Comparison of ENCODE assay signal across 8 mouse cellular contexts in the genomic region with DNA sequence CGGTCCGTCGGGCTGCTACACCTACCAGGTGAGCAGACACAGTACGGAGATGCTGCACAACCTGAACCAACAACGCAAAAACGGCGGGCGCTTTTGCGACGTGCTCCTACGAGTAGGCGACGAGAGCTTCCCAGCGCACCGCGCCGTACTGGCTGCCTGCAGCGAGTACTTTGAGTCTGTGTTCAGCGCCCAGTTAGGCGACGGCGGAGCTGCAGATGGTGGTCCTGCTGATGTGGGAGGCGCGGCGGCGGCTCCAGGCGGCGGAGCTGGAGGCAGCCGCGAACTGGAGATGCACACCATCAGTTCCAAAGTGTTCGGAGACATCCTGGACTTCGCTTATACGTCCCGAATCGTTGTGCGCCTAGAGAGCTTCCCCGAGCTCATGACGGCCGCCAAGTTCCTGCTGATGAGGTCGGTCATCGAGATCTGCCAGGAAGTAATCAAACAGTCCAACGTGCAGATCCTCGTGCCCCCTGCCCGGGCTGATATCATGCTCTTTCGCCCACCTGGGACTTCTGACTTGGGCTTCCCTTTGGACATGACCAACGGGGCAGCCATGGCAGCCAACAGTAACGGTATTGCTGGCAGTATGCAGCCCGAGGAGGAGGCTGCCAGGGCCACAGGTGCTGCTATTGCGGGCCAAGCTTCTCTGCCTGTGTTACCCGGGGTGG. TPM values are rescaled to one million over a fixed set of nuclear protein-coding genes. Genes with fewer than 3 reads are reported as not detected.
DNase-seq lines count a peak whose midpoint lies in the region; ATAC-seq and TF ChIP-seq lines count a peak whose summit lies in the region.

No protein-coding gene starts in this region.

- intact Hi-C loops in heart, postnatal 10 days (cut with DNase I): loop anchor here (1.0 kb wide), 1 partner anchor 40 kb away; the partner anchor contains the start of gene Pik3ip1

- peaks cover 23% of the 10 kb centered on the region for H3K36me3 ChIP-seq in embryonic facial prominence, embryonic 15.5 days
- H3K36me3 ChIP-seq in liver, postnatal 0 days (replicated peaks; ENCODE audit: insufficient read depth, low read length): peaks cover 22% of the 10 kb centered on the region

- peak; percentile 66 for DNase-seq in CD4-positive helper T cell, adult 2 months (ENCODE audit: low read depth, low spot score)
- DNase-seq in adrenal gland, adult 2 months: peak; percentile 62
- DNase-seq in heart, postnatal 10 days: peak; percentile 59 to 60
- peak; percentile 63 to 74 for DNase-seq in kidney, postnatal 4 days
- DNase-seq in liver, postnatal 0 days: peak; percentile 58
- DNase-seq in thymus, postnatal 10 days (ENCODE audit: low spot score in 2 of 2): peak; percentile 65 to 69

- H3K4me2 ChIP-seq in embryonic facial prominence, embryonic 15.5 days (replicated peaks): peak overlapping the region; percentile 90
- peak overlapping the region; percentile 100 for H3K4me2 ChIP-seq in liver, postnatal 0 days (ENCODE audit: low read depth, low read length)

- no peaks in the 10 kb centered on the region for H3K9me3 ChIP-seq in embryonic facial prominence, embryonic 15.5 days (replicated peaks)
- no peaks in the 10 kb centered on the region for H3K9me3 ChIP-seq in liver, postnatal 0 days (ENCODE audit: low read length)

- TF ChIP-seq CTCF in liver, postnatal 0 days (IDR thresholded peaks at IDR 0.05; ENCODE audit: low read depth): no peak
- no peak for TF ChIP-seq CTCF in olfactory bulb, adult 2 months (IDR thresholded peaks at IDR 0.05; ENCODE audit: insufficient read depth, low read depth, low read length)

- peak overlapping the region; percentile 84 for H3K4me3 ChIP-seq in embryonic facial prominence, embryonic 15.5 days (replicated peaks)
- H3K4me3 ChIP-seq in liver, postnatal 0 days (ENCODE audit: low read depth, low read length): peak overlapping the region; percentile 93
- peak overlapping the region; percentile 91 for H3K4me3 ChIP-seq in olfactory bulb, adult 2 months (ENCODE audit: insufficient read depth, low read depth, low read length)

- no peak for ATAC-seq in embryonic facial prominence, embryonic 15.5 days (ENCODE audit: insufficient number of reproducible peaks, low FRiP score, low TSS enrichment, low read depth)
- peak; percentile 5; the same call in 1 of the 2 replicates for ATAC-seq in liver, postnatal 0 days

- peak overlapping the region; percentile 100 for H3K27ac ChIP-seq in embryonic facial prominence, embryonic 15.5 days (replicated peaks)
- peak overlapping the region; percentile 99 for H3K27ac ChIP-seq in liver, postnatal 0 days (ENCODE audit: low read depth)
- H3K27ac ChIP-seq in olfactory bulb, adult 2 months (ENCODE audit: insufficient read depth, low read depth, low read length): peak overlapping the region; percentile 11

- TF ChIP-seq EP300 in liver, postnatal 0 days (IDR thresholded peaks at IDR 0.05; ENCODE audit: low read depth): no peak

- H3K4me1 ChIP-seq in embryonic facial prominence, embryonic 15.5 days: peaks cover 55% of the 10 kb centered on the region
- H3K4me1 ChIP-seq in liver, postnatal 0 days (ENCODE audit: insufficient read depth): peaks cover 51% of the 10 kb centered on the region
- H3K4me1 ChIP-seq in olfactory bulb, adult 2 months (ENCODE audit: control insufficient read depth, insufficient read depth, low read length): peaks cover 51% of the 10 kb centered on the region

- under 1% methylated on average over 50 of the region's 50 CpGs for whole genome bisulfite sequencing in embryonic facial prominence, embryonic 15.5 days
- WGBS in liver, postnatal 0 days (ENCODE audit: insufficient replicate concordance): under 1% methylated on average over 50 of the region's 50 CpGs
- WGBS in olfactory bulb, adult 2 months: 1% methylated on average over 50 of the region's 50 CpGs

- TF ChIP-seq POLR2A in olfactory bulb, adult 2 months (IDR thresholded peaks at IDR 0.05; ENCODE audit: insufficient read depth, low read depth, low read length): 0 out of 2 replicates have a peak, but pooled peaks have one; percentile 5

- H3K9ac ChIP-seq in embryonic facial prominence, embryonic 15.5 days: peak overlapping the region; percentile 98
- peak overlapping the region; percentile 95 for H3K9ac ChIP-seq in liver, postnatal 0 days (replicated peaks)

- no peaks in the 10 kb centered on the region for H3K27me3 ChIP-seq in embryonic facial prominence, embryonic 15.5 days
- H3K27me3 ChIP-seq in liver, postnatal 0 days (ENCODE audit: insufficient read depth, low read length): no peaks in the 10 kb centered on the region

RNA-seq across cellular contexts. Expression of gene Patz1, which starts 2.1 kb away (rescaled TPM):
- total RNA-seq in adrenal gland, adult 2 months (2021): 10 to 100 TPM; 19.7 to 30.4 TPM
- 73.0 and 73.9 TPM in 2 replicates for polyA plus RNA-seq in adrenal gland, adult 2 months (2012; rRNA removed)
- 43.4 and 46.3 TPM in 2 replicates for polyA plus RNA-seq in embryonic facial prominence, embryonic 15.5 days (2015; fragmentation: Nextera tagmentation; extraction: Ambion mirVana)
- 10 to 100 TPM; 34.9 to 38.5 TPM for total RNA-seq in heart, postnatal 10 days (2021)
- polyA plus RNA-seq in liver, postnatal 0 days (2015; fragmentation: Nextera tagmentation; extraction: Ambion mirVana): 8.6 and 8.8 TPM in 2 replicates
- not detected in 2 replicates for polyA plus RNA-seq in olfactory bulb, adult 2 months (2012; ENCODE audit: insufficient read depth, insufficient read length, low replicate concordance, missing spikeins)

RNA-seq across cellular contexts. Expression of gene Drg1, which starts 24.6 kb away (rescaled TPM):
- 100 to 1,000 TPM in 1 of 2 experiments, 10 to 100 TPM in 1; 86.3 to 104 TPM for total RNA-seq in adrenal gland, adult 2 months (2021)
- polyA plus RNA-seq in adrenal gland, adult 2 months (2012; rRNA removed): 5.4 and 7.2 TPM in 2 replicates
- 188 and 201 TPM in 2 replicates for polyA plus RNA-seq in embryonic facial prominence, embryonic 15.5 days (2015; fragmentation: Nextera tagmentation; extraction: Ambion mirVana)
- total RNA-seq in heart, postnatal 10 days (2021): 10 to 100 TPM; 72.2 to 78.9 TPM
- polyA plus RNA-seq in liver, postnatal 0 days (2015; fragmentation: Nextera tagmentation; extraction: Ambion mirVana): 83.1 and 84.7 TPM in 2 replicates
- polyA plus RNA-seq in olfactory bulb, adult 2 months (2012; ENCODE audit: insufficient read depth, insufficient read length, low replicate concordance, missing spikeins): not detected in 2 replicates

RNA-seq across cellular contexts. Expression of gene Pik3ip1, which starts 39.4 kb away (rescaled TPM):
- 10 to 100 TPM in 1 of 2 experiments, 1 to 10 TPM in 1; 8.0 to 14.0 TPM for total RNA-seq in adrenal gland, adult 2 months (2021)
- 40.3 and 43.3 TPM in 2 replicates for polyA plus RNA-seq in adrenal gland, adult 2 months (2012; rRNA removed)
- polyA plus RNA-seq in embryonic facial prominence, embryonic 15.5 days (2015; fragmentation: Nextera tagmentation; extraction: Ambion mirVana): 13.9 and 15.8 TPM in 2 replicates
- 10 to 100 TPM; 25.2 to 31.0 TPM for total RNA-seq in heart, postnatal 10 days (2021)
- polyA plus RNA-seq in liver, postnatal 0 days (2015; fragmentation: Nextera tagmentation; extraction: Ambion mirVana): 2.4 and 2.5 TPM in 2 replicates
- polyA plus RNA-seq in olfactory bulb, adult 2 months (2012; ENCODE audit: insufficient read depth, insufficient read length, low replicate concordance, missing spikeins): not detected in 2 replicates

Comparison
In these comparisons a context has a peak if more than half of its experiments do, and no peak if none do; other contexts are left out.
1. H3K27ac ChIP-seq: peak in every context shown above with its lines; median percentile 100 in embryonic facial prominence, embryonic 15.5 days; 99 in liver, postnatal 0 days; 11 in olfactory bulb, adult 2 months.